Mouse (Mus musculus) intestine, embryonic 14.5 days (tissue): Measurements from ENCODE around the gene Lemd1. TPM values are rescaled to one million over a fixed set of nuclear protein-coding genes. Genes with fewer than 3 reads are reported as not detected.

Source experiments
- ATAC-seq: fragments of 200-750 bp; cut with Nextera tagmentation; replicated peaks from 2 replicates; pipeline ENCODE4 v1.8.0; 2017; ENCODE audit warnings: low read depth, moderate number of reproducible peaks, moderate TSS enrichment, moderate library complexity; ENCODE audit not compliant: low FRiP score, low TSS enrichment
- DNase-seq: peaks from one replicate; pipeline ENCODE4 v3.0.0-alpha.2; 2018; ENCODE audit warnings: low spot score
- H3K27ac ChIP-seq: fragments of 300-500 bp; sonication (generic); 2 replicates; pipeline ENCODE4 v1.5.1; 2014; ENCODE audit warnings: low read depth, mild to moderate bottlenecking, control low read depth
- H3K27me3 ChIP-seq: fragments of 300-500 bp; sonication (generic); replicated peaks from 2 replicates; pipeline ENCODE4 v1.6.1; 2014; ENCODE audit warnings: low read length, control low read depth; ENCODE audit not compliant: control insufficient read depth, insufficient read depth
- H3K36me3 ChIP-seq: fragments of 300-500 bp; sonication (generic); 2 replicates; pipeline ENCODE4 v1.6.1; 2014; ENCODE audit warnings: low read length, control low read depth; ENCODE audit not compliant: control insufficient read depth, insufficient read depth
- H3K4me1 ChIP-seq: fragments of 300-500 bp; sonication (generic); replicated peaks from 2 replicates; pipeline ENCODE4 v1.6.1; 2014; ENCODE audit warnings: low read length, control low read depth, mixed read lengths; ENCODE audit not compliant: control insufficient read depth, insufficient read depth
- H3K4me2 ChIP-seq: fragments of 300-500 bp; sonication (generic); 2 replicates; pipeline ENCODE4 v1.6.1; 2014; ENCODE audit warnings: low read length
- H3K4me3 ChIP-seq: fragments of 300-500 bp; sonication (generic); 2 replicates; pipeline ENCODE4 v1.5.1; 2014; ENCODE audit warnings: low read depth, low read length, control low read depth, mixed read lengths
- H3K9ac ChIP-seq: fragments of 300-500 bp; sonication (generic); 2 replicates; pipeline ENCODE4 v1.6.1; 2014; ENCODE audit warnings: mild to moderate bottlenecking, low read length
- H3K9me3 ChIP-seq: fragments of 300-500 bp; sonication (generic); 2 replicates; pipeline ENCODE4 v1.6.1; 2016; ENCODE audit warnings: low read length, control low read depth; ENCODE audit not compliant: control insufficient read depth
- WGBS: fragments of 180-500 bp; shearing (Covaris S2); extraction: QIAGEN DNeasy Blood & Tissue Kit; methylation state at CpG from one replicate; pipeline ENCODE4 v1.1.7; 2014; 5-methylcytosine and 5-hydroxymethylcytosine counted together
- polyA plus RNA-seq: library from polyadenylated mRNA; unstranded; fragments of >200 nt; fragmentation: Nextera tagmentation; extraction: Ambion mirVana; gene quantifications from 2 replicates; pipeline ENCODE4 v1.2.1, GENCODE M21; 2014

Lemd1 gene
- polyA plus RNA-seq, 1 experiment from 2014 or later = 0.27 TPM

GRCm38 (mm10) chr1:132231470-132232274 lies 40.4 kb downstream of the Lemd1 start:
- Histone ChIP-seq H3K4me2 (no peak overlapping the region), H3K27me3 (no peaks in the 10 kb centered on the region), H3K27ac (no peak overlapping the region), H3K9me3 (no peaks in the 10 kb centered on the region), H3K4me1 (peaks cover 6% of the 10 kb centered on the region; the same call in 1 of the 2 replicates), H3K9ac (no peak overlapping the region), H3K36me3 (no peaks in the 10 kb centered on the region), H3K4me3 (no peak overlapping the region)
- WGBS = 52% methylated on average over 7 of the region's 7 CpGs
- no peak for DNase-seq
- no peak for ATAC-seq

DNA sequence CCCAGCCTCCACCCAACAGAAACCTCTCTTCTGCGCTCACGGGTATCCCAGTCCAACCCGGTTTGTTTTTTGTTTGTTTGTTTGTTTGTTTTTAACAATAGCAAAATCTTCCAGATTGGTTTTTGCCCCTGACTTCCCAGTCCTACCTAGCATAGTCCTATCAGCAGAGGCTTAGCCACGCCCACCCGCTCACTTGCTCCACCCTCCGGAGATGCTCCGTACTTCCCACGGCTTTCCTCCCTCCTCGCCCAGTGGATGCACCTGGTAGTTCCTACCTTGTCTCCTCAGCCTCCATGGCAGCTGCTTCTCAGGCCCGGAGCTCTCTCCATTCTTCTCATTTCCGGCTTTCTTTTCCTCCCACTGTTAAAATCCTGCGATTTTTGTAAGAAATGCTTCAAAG lies 42.3 kb downstream of the Lemd1 start:
- no peak overlapping the region for H3K4me3 ChIP-seq
- H3K9me3 ChIP-seq = no peaks in the 10 kb centered on the region
- peaks cover 6% of the 10 kb centered on the region; the same call in 1 of the 2 replicates for H3K4me1 ChIP-seq
- H3K27me3 ChIP-seq = no peaks in the 10 kb centered on the region
- ATAC-seq (no peak), DNase-seq (peak; percentile 78)
- no peak overlapping the region for H3K27ac ChIP-seq
- no peak overlapping the region for H3K4me2 ChIP-seq
- WGBS = 21% methylated on average over 12 of the region's 12 CpGs
- no peak overlapping the region for H3K9ac ChIP-seq
- no peaks in the 10 kb centered on the region for H3K36me3 ChIP-seq

- no peak overlapping the region for H3K27ac ChIP-seq
- no peak overlapping the region for H3K9ac ChIP-seq
- DNase-seq (no peak), ATAC-seq (no peak)
- peaks cover 6% of the 10 kb centered on the region; the same call in 1 of the 2 replicates for H3K4me1 ChIP-seq
- no peaks in the 10 kb centered on the region for H3K36me3 ChIP-seq
- no peak overlapping the region for H3K4me3 ChIP-seq
- no peaks in the 10 kb centered on the region for H3K9me3 ChIP-seq
- no peak overlapping the region for H3K4me2 ChIP-seq
- no peaks in the 10 kb centered on the region for H3K27me3 ChIP-seq
- WGBS = 21% methylated on average over 9 of the region's 9 CpGs
These were observed 43.6 kb downstream of the Lemd1 start for GRCm38 (mm10) chr1:132234757-132235273.

GRCm38 (mm10) chr1:132237585-132238159 lies 46.4 kb downstream of the Lemd1 start:
- H3K27me3 ChIP-seq = no peaks in the 10 kb centered on the region
- no peak for ATAC-seq
- DNase-seq = peak; percentile 84
- WGBS = 19% methylated on average over 6 of the region's 6 CpGs
- peaks cover 6% of the 10 kb centered on the region; the same call in 1 of the 2 replicates for H3K4me1 ChIP-seq
- no peaks in the 10 kb centered on the region for H3K9me3 ChIP-seq
- H3K36me3 ChIP-seq = no peaks in the 10 kb centered on the region
- H3K4me2 ChIP-seq = no peak overlapping the region
- no peak overlapping the region for H3K27ac ChIP-seq
- H3K4me3 ChIP-seq = no peak overlapping the region
- no peak overlapping the region for H3K9ac ChIP-seq

- ATAC-seq = no peak
- no peak overlapping the region for H3K4me2 ChIP-seq
- WGBS = 75% methylated on average over 5 of the region's 5 CpGs
These were observed 53.8 kb downstream of the Lemd1 start for GRCm38 (mm10) chr1:132245010-132245409.

GRCm38 (mm10) chr1:132246137-132246536 lies 54.9 kb downstream of the Lemd1 start:
- no peak for ATAC-seq
- 36% methylated on average over 6 of the region's 6 CpGs for WGBS
- no peaks in the 10 kb centered on the region for H3K27me3 ChIP-seq
- H3K27ac ChIP-seq = no peak overlapping the region
- DNase-seq = no peak
- H3K4me1 ChIP-seq = no peaks in the 10 kb centered on the region
- H3K9me3 ChIP-seq = no peaks in the 10 kb centered on the region
- no peak overlapping the region for H3K4me2 ChIP-seq
- no peaks in the 10 kb centered on the region for H3K36me3 ChIP-seq
- H3K9ac ChIP-seq = no peak overlapping the region
- no peak overlapping the region for H3K4me3 ChIP-seq

More at GRCm38 (mm10) chr1:132245010-132245409, 53.8 kb downstream of the Lemd1 start:
- no peaks in the 10 kb centered on the region for H3K36me3 ChIP-seq
- H3K4me1 ChIP-seq = no peaks in the 10 kb centered on the region
- H3K4me3 ChIP-seq = no peak overlapping the region
- H3K27ac ChIP-seq = no peak overlapping the region
- no peak for DNase-seq
- no peaks in the 10 kb centered on the region for H3K27me3 ChIP-seq
- no peak overlapping the region for H3K9ac ChIP-seq
- H3K9me3 ChIP-seq = no peaks in the 10 kb centered on the region

GRCm38 (mm10) chr1:132246641-132247040 lies 55.4 kb downstream of the Lemd1 start:
- Histone ChIP-seq H3K4me3 (no peak overlapping the region), H3K4me2 (no peak overlapping the region), H3K4me1 (no peaks in the 10 kb centered on the region), H3K36me3 (no peaks in the 10 kb centered on the region), H3K27ac (no peak overlapping the region), H3K9me3 (no peaks in the 10 kb centered on the region), H3K9ac (no peak overlapping the region), H3K27me3 (no peaks in the 10 kb centered on the region)
- ATAC-seq = no peak
- 90% methylated on average over 4 of the region's 4 CpGs for WGBS
- no peak for DNase-seq

- H3K9me3 ChIP-seq = no peaks in the 10 kb centered on the region
- 91% methylated on average over 6 of the region's 6 CpGs for WGBS
- H3K4me2 ChIP-seq = no peak overlapping the region
- no peak overlapping the region for H3K4me3 ChIP-seq
- DNase-seq (no peak), ATAC-seq (no peak)
- H3K36me3 ChIP-seq = no peaks in the 10 kb centered on the region
- H3K27ac ChIP-seq = no peak overlapping the region
- H3K4me1 ChIP-seq = no peaks in the 10 kb centered on the region
- no peak overlapping the region for H3K9ac ChIP-seq
- H3K27me3 ChIP-seq = no peaks in the 10 kb centered on the region
These were observed 63.2 kb downstream of the Lemd1 start for GRCm38 (mm10) chr1:132254467-132254866.
